Mouse (Mus musculus) G1E (cell line): ENCODE data around the gene Susd2. TPM values are rescaled to one million over a fixed set of nuclear protein-coding genes. Genes with fewer than 3 reads are reported as not detected.

Experiments
- ATAC-seq: 2 replicates; pipeline ENCODE4 v1.8.0; 2016; ENCODE audit warnings: mild to moderate bottlenecking; ENCODE audit not compliant: insufficient number of reproducible peaks, poor library complexity, low FRiP score, severe bottlenecking; ENCODE audit errors: extremely low read depth
- DNase-seq: peaks from one replicate; pipeline ENCODE4 v3.0.0; 2012; ENCODE audit warnings: low spot score
- H3K27me3 ChIP-seq: 2 replicates; pipeline ENCODE4 v1.6.1; 2012; ENCODE audit warnings: mild to moderate bottlenecking, low read length, inconsistent platforms; ENCODE audit not compliant: insufficient read depth
- H3K36me3 ChIP-seq: replicated peaks from 2 replicates; pipeline ENCODE3; 2012; ENCODE audit warnings: mild to moderate bottlenecking, inconsistent platforms
- H3K4me1 ChIP-seq: 2 replicates; pipeline ENCODE4 v1.6.1; 2012; ENCODE audit warnings: low read depth, low read length, inconsistent platforms, mixed read lengths; ENCODE audit not compliant: insufficient read depth
- H3K4me3 ChIP-seq: 2 replicates; pipeline ENCODE4 v1.5.1; 2012; ENCODE audit warnings: low read depth, mild to moderate bottlenecking, inconsistent platforms, low read length, moderate library complexity, mixed read lengths
- H3K9me3 ChIP-seq: replicated peaks from 2 replicates; pipeline ENCODE4 v1.6.1; 2012; ENCODE audit warnings: inconsistent platforms
- CTCF ChIP-seq: IDR thresholded peaks from 2 replicates; pipeline ENCODE4 v1.5.1; 2012; ENCODE audit warnings: low read depth, low read length, inconsistent platforms, mixed read lengths
- GATA1 ChIP-seq: IDR thresholded peaks from 2 replicates; pipeline ENCODE4 v1.6.1; 2012; ENCODE audit warnings: borderline replicate concordance, low read length, inconsistent platforms, mixed read lengths
- GATA2 ChIP-seq: IDR thresholded peaks from 2 replicates; pipeline ENCODE4 v1.6.1; 2012; ENCODE audit warnings: low read depth, low read length, inconsistent platforms, borderline replicate concordance
- POLR2AphosphoS5 ChIP-seq: IDR thresholded peaks from 2 replicates; pipeline ENCODE4 v1.6.1; 2012; ENCODE audit warnings: low read depth, low read length, inconsistent platforms; ENCODE audit not compliant: insufficient replicate concordance
- TAL1 ChIP-seq: conservative IDR thresholded peaks from 2 replicates; pipeline ENCODE4 v1.6.1; 2012; ENCODE audit warnings: low read depth, low read length, inconsistent platforms, mixed read lengths
- polyA plus RNA-seq: library from polyadenylated mRNA; stranded (reverse); fragments of >175 nt; gene quantifications from 2 replicates; pipeline ENCODE4 v1.2.3, GENCODE M21; 2012
- total RNA-seq, 2 experiments: library from RNA; stranded (forward) in 1 of 2; stranded (reverse) in 1 of 2; fragments of 200-1000 nt in 1 of 2; fragments of >200 nt in 1 of 2; fragmentation: Nextera tagmentation in 1 of 2; gene quantifications; 2 replicates each; pipeline ENCODE4 v1.2.3; 2014 to 2017

Susd2 gene
- total and polyA plus RNA-seq, 3 experiments: 0.05 to 0.10 TPM; not detected in 1

DNA sequence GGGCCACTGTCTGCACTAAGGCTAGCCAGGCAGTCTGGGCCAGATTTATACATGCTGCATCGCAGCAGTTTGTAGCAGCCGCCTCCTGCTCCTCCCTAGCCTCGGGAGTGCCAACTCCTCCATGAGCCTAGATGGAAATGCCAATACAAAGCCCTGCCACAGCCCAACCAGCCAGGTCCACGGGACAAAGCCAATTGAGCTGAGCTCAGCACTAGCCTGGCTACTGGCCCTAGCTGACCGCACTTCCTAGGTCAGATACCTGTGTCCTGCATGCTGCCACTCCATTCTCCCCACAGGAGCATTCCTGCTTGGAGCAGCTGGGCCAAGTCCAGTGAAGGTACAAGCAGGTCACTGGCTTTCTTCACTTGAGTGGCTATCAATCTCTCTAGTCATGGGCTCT lies 34.2 kb upstream of the Susd2 start:
- ATAC-seq: no peak
- Histone ChIP-seq H3K36me3 (peaks cover 100% of the 10 kb centered on the region), H3K4me1 (no peaks in the 10 kb centered on the region)

GRCm38 (mm10) chr10:75677571-75677970 lies 33.8 kb upstream of the Susd2 start:
- Histone ChIP-seq H3K36me3 (peaks cover 100% of the 10 kb centered on the region), H3K27me3 (no peaks in the 10 kb centered on the region), H3K4me3 (no peak overlapping the region), H3K4me1 (no peaks in the 10 kb centered on the region), H3K9me3 (no peaks in the 10 kb centered on the region)
- DNase-seq (no peak), ATAC-seq (no peak)
- TF ChIP-seq CTCF: no peak
- TF ChIP-seq GATA2: no peak
- TF ChIP-seq GATA1: no peak
- no peak for TF ChIP-seq POLR2AphosphoS5
- TF ChIP-seq TAL1: no peak

More for the DNA sequence above, 34.2 kb upstream of the Susd2 start:
- no peak for TF ChIP-seq POLR2AphosphoS5
- DNase-seq: no peak
- H3K4me3 ChIP-seq: no peak overlapping the region
- no peaks in the 10 kb centered on the region for H3K27me3 ChIP-seq
- H3K9me3 ChIP-seq: no peaks in the 10 kb centered on the region

- DNase-seq: no peak
- ATAC-seq: no peak
- Histone ChIP-seq H3K4me1 (no peaks in the 10 kb centered on the region), H3K9me3 (no peaks in the 10 kb centered on the region), H3K27me3 (no peaks in the 10 kb centered on the region), H3K36me3 (peaks cover 100% of the 10 kb centered on the region), H3K4me3 (no peak overlapping the region)
- TF ChIP-seq CTCF: no peak
- TF ChIP-seq GATA2: no peak
- no peak for TF ChIP-seq POLR2AphosphoS5
- no peak for TF ChIP-seq TAL1
- TF ChIP-seq GATA1: no peak
Measured at GRCm38 (mm10) chr10:75676819-75677565, 33.2 kb upstream of the Susd2 start.

GRCm38 (mm10) chr10:75676286-75676685 lies 32.5 kb upstream of the Susd2 start:
- Histone ChIP-seq H3K9me3 (no peaks in the 10 kb centered on the region), H3K27me3 (no peaks in the 10 kb centered on the region), H3K36me3 (peaks cover 100% of the 10 kb centered on the region), H3K4me1 (no peaks in the 10 kb centered on the region), H3K4me3 (no peak overlapping the region)
- ATAC-seq: no peak
- no peak for DNase-seq
- TF ChIP-seq GATA2: no peak
- no peak for TF ChIP-seq TAL1
- no peak for TF ChIP-seq POLR2AphosphoS5
- no peak for TF ChIP-seq GATA1
- TF ChIP-seq CTCF: no peak

DNA sequence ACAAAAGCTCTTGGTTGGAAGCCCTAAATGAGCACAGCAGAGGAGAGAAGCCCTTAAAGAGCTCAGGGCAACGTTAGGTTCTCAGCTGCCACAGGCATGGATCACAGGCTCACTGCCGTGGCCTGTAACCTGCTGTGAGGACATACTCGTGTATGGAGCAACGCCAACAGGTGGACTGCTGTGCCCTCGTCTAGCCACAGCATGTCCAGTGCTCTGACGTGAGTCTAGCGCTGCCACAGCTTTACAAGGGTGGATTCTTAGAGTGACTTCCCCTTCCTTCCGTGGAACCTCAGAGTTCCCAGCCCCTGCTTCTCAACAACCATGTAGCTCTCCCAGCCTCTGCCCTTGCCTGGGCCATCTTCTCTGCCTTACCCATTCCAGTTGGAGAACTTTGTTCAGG lies 31.8 kb upstream of the Susd2 start:
- H3K9me3 ChIP-seq: no peaks in the 10 kb centered on the region
- ATAC-seq (no peak), DNase-seq (no peak)
- peaks cover 100% of the 10 kb centered on the region for H3K36me3 ChIP-seq
- H3K4me1 ChIP-seq: no peaks in the 10 kb centered on the region
- no peak overlapping the region for H3K4me3 ChIP-seq
- H3K27me3 ChIP-seq: no peaks in the 10 kb centered on the region
- TF ChIP-seq GATA2 (no peak), GATA1 (no peak), POLR2AphosphoS5 (no peak), CTCF (no peak), TAL1 (no peak)

DNA sequence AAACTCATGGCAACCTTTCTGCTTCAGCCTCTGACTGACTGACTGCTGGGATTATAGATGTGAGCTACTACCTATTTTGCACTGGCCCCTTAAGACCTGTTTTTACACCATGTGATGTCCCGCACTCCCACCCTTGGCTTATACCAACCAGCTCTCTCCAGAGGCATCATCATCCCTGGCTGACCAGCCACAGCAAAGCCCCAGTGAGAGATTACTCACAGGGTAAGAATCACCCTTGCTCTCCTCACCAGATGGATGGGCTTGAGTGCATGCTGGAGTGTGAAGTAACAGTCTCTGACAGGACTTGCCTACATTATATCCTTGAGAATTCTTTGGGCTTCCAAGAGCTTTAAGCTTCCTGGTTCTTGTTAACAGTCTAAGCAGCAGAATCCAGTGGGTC lies 26.1 kb upstream of the Susd2 start:
- ATAC-seq (no peak), DNase-seq (no peak)
- no peaks in the 10 kb centered on the region for H3K9me3 ChIP-seq
- H3K4me3 ChIP-seq: no peak overlapping the region
- peaks cover 90% of the 10 kb centered on the region for H3K36me3 ChIP-seq
- no peaks in the 10 kb centered on the region for H3K27me3 ChIP-seq
- peaks cover 36% of the 10 kb centered on the region for H3K4me1 ChIP-seq
- TF ChIP-seq TAL1 (no peak), CTCF (no peak), POLR2AphosphoS5 (no peak), GATA1 (no peak), GATA2 (no peak)

DNA sequence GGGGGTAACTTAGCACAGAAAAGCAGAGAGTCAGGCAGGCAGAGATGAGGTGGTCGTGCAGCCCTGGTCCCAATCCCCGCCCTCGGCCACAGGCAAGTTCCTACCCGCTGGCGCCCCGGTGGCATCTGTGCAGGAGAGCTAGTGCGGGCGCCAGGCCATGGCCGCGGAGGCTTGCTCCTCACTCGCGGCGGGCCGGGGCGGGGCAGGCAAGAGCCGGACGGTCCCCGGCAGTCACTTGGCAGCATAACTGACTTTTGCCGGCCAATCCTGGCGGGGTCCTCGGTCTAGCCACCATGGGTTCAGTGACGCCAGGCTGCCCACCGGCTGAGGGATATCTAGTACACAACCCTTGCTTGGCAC lies 24.1 kb upstream of the Susd2 start:
- peaks cover 90% of the 10 kb centered on the region for H3K36me3 ChIP-seq
- H3K4me3 ChIP-seq: peak overlapping the region; percentile 73
- no peak for TF ChIP-seq TAL1
- TF ChIP-seq CTCF: no peak
- no peak for TF ChIP-seq GATA2
- TF ChIP-seq POLR2AphosphoS5: no peak
- no peak for TF ChIP-seq GATA1
- peaks cover 36% of the 10 kb centered on the region for H3K4me1 ChIP-seq
- H3K27me3 ChIP-seq: no peaks in the 10 kb centered on the region
- ATAC-seq (no peak), DNase-seq (peak; percentile 66)
- H3K9me3 ChIP-seq: no peaks in the 10 kb centered on the region
